Mouse (Mus musculus): ENCODE results near the gene Kl. TPM values are rescaled to one million over a fixed set of nuclear protein-coding genes. Genes with fewer than 3 reads are reported as not detected.

The Kl gene
- total and polyA plus RNA-seq, 2 experiments, result not detected

GRCm38 (mm10) chr5:150952669-150953521 is 488 bp downstream of the Kl start:
- peak overlapping the region; percentile 46 for H3K9ac ChIP-seq (ENCODE audit: low read depth, low read length)
- H3K79me2 ChIP-seq (ENCODE audit: control insufficient read depth, insufficient read depth, low read length), result no peaks in the 10 kb centered on the region
- DNase-seq (ENCODE audit: extremely low read depth, low read depth, low spot score), result peak; percentile 19
- H3K27me3 ChIP-seq (ENCODE audit: control insufficient read depth, insufficient read depth, low read length), result no peaks in the 10 kb centered on the region
- H3K4me1 ChIP-seq (ENCODE audit: control insufficient read depth, insufficient read depth, low read length), result no peaks in the 10 kb centered on the region
- H3K4me3 ChIP-seq (ENCODE audit: insufficient read depth, low read depth, low read length), result peak overlapping the region; percentile 31; the same call in 1 of the 2 replicates
- no peak overlapping the region for H3K27ac ChIP-seq (replicated peaks; ENCODE audit: insufficient read depth, low read depth, low read length)
- no peaks in the 10 kb centered on the region for H3K36me3 ChIP-seq (ENCODE audit: control insufficient read depth, insufficient read depth, low read length)
- WGBS, result 6% methylated on average over 89 of the region's 89 CpGs
- TF ChIP-seq POLR2A (IDR thresholded peaks at IDR 0.05; ENCODE audit: extremely low read depth, insufficient read depth, low read length) (no peak), CTCF (IDR thresholded peaks at IDR 0.05; ENCODE audit: low read depth, low read length) (peak; percentile 71)

DNA sequence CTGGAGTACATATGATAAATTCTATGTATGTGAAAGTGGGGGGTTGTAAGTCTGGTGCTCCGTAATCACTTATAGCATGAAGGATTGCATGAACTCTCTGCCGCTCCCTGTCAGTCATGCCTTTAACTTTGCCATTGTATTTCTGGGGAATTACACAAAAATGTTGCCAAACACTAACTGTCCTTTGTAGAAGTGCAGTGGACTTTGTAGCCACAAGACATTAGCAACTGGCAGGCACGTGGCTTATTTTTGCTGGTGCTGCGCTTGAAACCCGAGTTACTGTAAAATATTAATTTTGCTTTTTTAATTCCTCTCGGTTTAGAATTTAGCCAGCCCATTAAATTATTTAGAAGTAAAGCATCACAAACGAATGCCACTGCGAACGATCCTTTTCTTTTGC is 2.4 kb downstream of the Kl start:
- no peak overlapping the region for H3K27ac ChIP-seq (replicated peaks; ENCODE audit: insufficient read depth, low read depth, low read length)
- H3K79me2 ChIP-seq (ENCODE audit: control insufficient read depth, insufficient read depth, low read length), result no peaks in the 10 kb centered on the region

DNA sequence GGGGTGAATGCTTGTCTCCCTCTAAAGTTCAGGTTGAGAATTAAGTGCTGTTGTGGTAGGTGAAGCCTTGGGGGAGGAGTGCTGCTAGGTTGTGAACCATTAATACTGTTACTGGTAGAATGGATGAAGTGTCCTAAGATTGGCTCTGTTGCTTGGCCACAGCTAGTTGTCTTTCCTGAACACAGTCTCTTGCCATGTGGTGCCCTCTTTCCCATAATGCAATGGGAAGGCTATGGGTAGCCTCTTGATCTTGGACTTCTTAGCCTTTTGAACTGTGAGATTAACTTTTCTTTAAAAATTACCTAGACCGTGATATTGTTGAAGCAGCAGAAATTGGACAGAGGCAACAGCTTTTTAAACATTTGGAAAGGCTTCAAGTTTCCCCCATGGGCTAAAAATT is 7.5 kb downstream of the Kl start:
- TF ChIP-seq POLR2A (IDR thresholded peaks at IDR 0.05; ENCODE audit: extremely low read depth, insufficient read depth, low read length) (no peak), CTCF (IDR thresholded peaks at IDR 0.05; ENCODE audit: low read depth, low read length) (no peak)
- Histone ChIP-seq H3K27me3 (ENCODE audit: control insufficient read depth, insufficient read depth, low read length) (no peaks in the 10 kb centered on the region), H3K27ac (replicated peaks; ENCODE audit: insufficient read depth, low read depth, low read length) (no peak overlapping the region), H3K79me2 (ENCODE audit: control insufficient read depth, insufficient read depth, low read length) (no peaks in the 10 kb centered on the region), H3K4me1 (ENCODE audit: control insufficient read depth, insufficient read depth, low read length) (no peaks in the 10 kb centered on the region), H3K4me3 (ENCODE audit: insufficient read depth, low read depth, low read length) (no peak overlapping the region), H3K9ac (ENCODE audit: low read depth, low read length) (no peak overlapping the region), H3K36me3 (ENCODE audit: control insufficient read depth, insufficient read depth, low read length) (no peaks in the 10 kb centered on the region)
- DNase-seq (ENCODE audit: extremely low read depth, low read depth, low spot score), result no peak
- 91% methylated on average over 1 of the region's 1 CpGs for WGBS

More for the DNA sequence above, 2.4 kb downstream of the Kl start:
- 72% methylated on average over 9 of the region's 9 CpGs for WGBS
- peak; percentile 61 for DNase-seq (ENCODE audit: extremely low read depth, low read depth, low spot score)
- no peaks in the 10 kb centered on the region for H3K27me3 ChIP-seq (ENCODE audit: control insufficient read depth, insufficient read depth, low read length)
- no peaks in the 10 kb centered on the region for H3K4me1 ChIP-seq (ENCODE audit: control insufficient read depth, insufficient read depth, low read length)
- H3K9ac ChIP-seq (ENCODE audit: low read depth, low read length), result no peak overlapping the region
- TF ChIP-seq POLR2A (IDR thresholded peaks at IDR 0.05; ENCODE audit: extremely low read depth, insufficient read depth, low read length) (no peak), CTCF (IDR thresholded peaks at IDR 0.05; ENCODE audit: low read depth, low read length) (no peak)
- no peak overlapping the region for H3K4me3 ChIP-seq (ENCODE audit: insufficient read depth, low read depth, low read length)
- no peaks in the 10 kb centered on the region for H3K36me3 ChIP-seq (ENCODE audit: control insufficient read depth, insufficient read depth, low read length)

DNA sequence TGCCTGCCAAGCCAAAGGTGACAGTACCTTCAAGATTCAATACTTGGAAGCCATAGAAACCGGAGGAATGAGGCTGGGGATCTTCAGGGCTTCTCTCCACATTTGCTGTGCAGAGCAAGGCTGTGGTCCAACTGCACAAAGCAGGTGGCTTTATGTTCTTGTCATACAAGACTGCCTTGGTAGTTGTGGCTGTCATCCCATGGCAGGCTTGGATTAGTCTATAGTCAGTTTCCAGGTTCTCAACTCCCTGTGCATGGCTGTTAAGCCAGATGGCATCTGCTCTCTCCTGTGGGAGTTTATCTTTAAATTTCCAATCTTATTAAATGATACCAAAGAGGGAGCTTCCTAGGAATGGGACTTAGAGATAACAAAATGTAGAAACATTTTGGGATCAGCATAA is 9.2 kb downstream of the Kl start:
- WGBS, result 68% methylated on average over 1 of the region's 1 CpGs
- Histone ChIP-seq H3K9ac (ENCODE audit: low read depth, low read length) (no peak overlapping the region), H3K79me2 (ENCODE audit: control insufficient read depth, insufficient read depth, low read length) (no peaks in the 10 kb centered on the region), H3K4me3 (ENCODE audit: insufficient read depth, low read depth, low read length) (no peak overlapping the region), H3K27me3 (ENCODE audit: control insufficient read depth, insufficient read depth, low read length) (no peaks in the 10 kb centered on the region), H3K27ac (replicated peaks; ENCODE audit: insufficient read depth, low read depth, low read length) (no peak overlapping the region), H3K36me3 (ENCODE audit: control insufficient read depth, insufficient read depth, low read length) (no peaks in the 10 kb centered on the region), H3K4me1 (ENCODE audit: control insufficient read depth, insufficient read depth, low read length) (no peaks in the 10 kb centered on the region)
- TF ChIP-seq POLR2A (IDR thresholded peaks at IDR 0.05; ENCODE audit: extremely low read depth, insufficient read depth, low read length), result no peak
- TF ChIP-seq CTCF (IDR thresholded peaks at IDR 0.05; ENCODE audit: low read depth, low read length), result no peak
- no peak for DNase-seq (ENCODE audit: extremely low read depth, low read depth, low spot score)

DNA sequence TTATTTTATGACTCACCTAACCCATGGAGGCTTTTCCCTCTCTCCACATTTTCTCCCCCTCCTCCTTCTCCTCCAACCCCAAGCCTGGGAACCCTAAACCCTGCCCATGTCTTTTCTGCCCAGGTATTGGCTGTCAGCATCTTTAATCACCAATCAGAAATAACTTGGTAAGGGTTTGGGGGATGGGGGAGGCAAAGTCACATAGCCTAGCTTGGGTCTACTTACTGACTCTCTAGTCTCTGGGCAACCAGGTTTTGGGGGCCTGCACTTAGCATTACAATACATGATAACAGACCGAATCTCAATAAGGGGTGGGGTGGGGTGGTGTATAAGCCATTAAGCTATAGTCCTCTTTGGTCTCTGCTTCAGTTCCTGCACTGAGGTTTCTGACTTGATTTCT is 10.3 kb downstream of the Kl start:
- TF ChIP-seq CTCF (IDR thresholded peaks at IDR 0.05; ENCODE audit: low read depth, low read length), result no peak
- no peak for TF ChIP-seq POLR2A (IDR thresholded peaks at IDR 0.05; ENCODE audit: extremely low read depth, insufficient read depth, low read length)
- no peaks in the 10 kb centered on the region for H3K36me3 ChIP-seq (ENCODE audit: control insufficient read depth, insufficient read depth, low read length)
- DNase-seq (ENCODE audit: extremely low read depth, low read depth, low spot score), result no peak
- no peaks in the 10 kb centered on the region for H3K4me1 ChIP-seq (ENCODE audit: control insufficient read depth, insufficient read depth, low read length)
- WGBS, result 94% methylated on average over 1 of the region's 1 CpGs
- H3K4me3 ChIP-seq (ENCODE audit: insufficient read depth, low read depth, low read length), result no peak overlapping the region
- H3K27ac ChIP-seq (replicated peaks; ENCODE audit: insufficient read depth, low read depth, low read length), result no peak overlapping the region
- H3K27me3 ChIP-seq (ENCODE audit: control insufficient read depth, insufficient read depth, low read length), result no peaks in the 10 kb centered on the region
- H3K79me2 ChIP-seq (ENCODE audit: control insufficient read depth, insufficient read depth, low read length), result no peaks in the 10 kb centered on the region
- H3K9ac ChIP-seq (ENCODE audit: low read depth, low read length), result no peak overlapping the region

- Histone ChIP-seq H3K27me3 (ENCODE audit: control insufficient read depth, insufficient read depth, low read length) (no peaks in the 10 kb centered on the region), H3K9ac (ENCODE audit: low read depth, low read length) (no peak overlapping the region), H3K36me3 (ENCODE audit: control insufficient read depth, insufficient read depth, low read length) (no peaks in the 10 kb centered on the region), H3K79me2 (ENCODE audit: control insufficient read depth, insufficient read depth, low read length) (no peaks in the 10 kb centered on the region), H3K4me1 (ENCODE audit: control insufficient read depth, insufficient read depth, low read length) (no peaks in the 10 kb centered on the region), H3K4me3 (ENCODE audit: insufficient read depth, low read depth, low read length) (no peak overlapping the region), H3K27ac (replicated peaks; ENCODE audit: insufficient read depth, low read depth, low read length) (no peak overlapping the region)
- 100% methylated on average over 2 of the region's 2 CpGs for WGBS
- no peak for DNase-seq (ENCODE audit: extremely low read depth, low read depth, low spot score)
- no peak for TF ChIP-seq POLR2A (IDR thresholded peaks at IDR 0.05; ENCODE audit: extremely low read depth, insufficient read depth, low read length)
- TF ChIP-seq CTCF (IDR thresholded peaks at IDR 0.05; ENCODE audit: low read depth, low read length), result no peak
Measured at GRCm38 (mm10) chr5:150967925-150968324, 15.5 kb downstream of the Kl start.

All from liver, adult 2 months (tissue).